Mouse (Mus musculus) left cerebral cortex, postnatal 4 days (tissue): ENCODE data around the gene Olfr690. TPM values are rescaled to one million over a fixed set of nuclear protein-coding genes. Genes with fewer than 3 reads are reported as not detected.
"Not testable (repeated sequence)": the region's sequence is repeated elsewhere in the genome, so short reads cannot be mapped to it uniquely, and the experiment has no call there.

Experiments
- DNase-seq: peaks from one replicate; pipeline ENCODE4 v3.0.0-alpha.2; 2022
- intact Hi-C: fragments of 180-260 bp; cut with DNase I; formaldehyde crosslinking; loops from one replicate; pipeline ENCODE4 v1.15.1; 2025
- total RNA-seq, 2 experiments: library from RNA; stranded (reverse); gene quantifications; 2 replicates each; pipeline ENCODE4 v1.2.3; 2021

The Olfr690 gene
- total RNA-seq, result under 1 TPM; 0.26 to 0.44 TPM

- DNase-seq, result no peak
- intact Hi-C loops, result no loop called here
Observed at GRCm38 (mm10) chr7:105334004-105334403, at the start of gene Olfr690. TSS of gene Olfr690 (minus strand) at chr7:105334104.

DNA sequence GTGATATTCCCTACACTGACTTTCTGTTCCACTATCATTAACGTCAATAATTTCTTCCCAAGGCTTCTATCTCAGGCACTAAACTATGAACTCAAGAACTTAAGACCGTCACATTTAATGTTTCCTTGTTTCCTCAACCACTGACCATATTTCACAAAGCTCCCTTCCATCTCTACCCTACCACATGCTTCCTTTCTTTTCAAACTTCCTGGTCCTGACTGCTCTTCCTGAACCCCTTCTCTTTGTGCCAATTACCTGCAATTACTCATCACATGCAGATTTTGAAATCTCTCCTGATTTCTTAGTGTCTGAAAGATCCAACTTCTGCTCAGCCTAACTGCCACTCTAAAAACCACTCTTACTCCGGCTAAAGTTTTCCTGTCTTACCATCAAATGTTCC, 46.4 kb upstream of the Olfr690 start:
- DNase-seq, result no peak

GRCm38 (mm10) chr7:105374866-105375265, 41.0 kb upstream of the Olfr690 start, which contains the start of gene Gm5901:
TSS of gene Gm5901 (plus strand) at chr7:105375038.
- no peak for DNase-seq
- intact Hi-C loops, result no loop called here

More for the DNA sequence above, 46.4 kb upstream of the Olfr690 start:
- intact Hi-C loops, result no loop called here

DNA sequence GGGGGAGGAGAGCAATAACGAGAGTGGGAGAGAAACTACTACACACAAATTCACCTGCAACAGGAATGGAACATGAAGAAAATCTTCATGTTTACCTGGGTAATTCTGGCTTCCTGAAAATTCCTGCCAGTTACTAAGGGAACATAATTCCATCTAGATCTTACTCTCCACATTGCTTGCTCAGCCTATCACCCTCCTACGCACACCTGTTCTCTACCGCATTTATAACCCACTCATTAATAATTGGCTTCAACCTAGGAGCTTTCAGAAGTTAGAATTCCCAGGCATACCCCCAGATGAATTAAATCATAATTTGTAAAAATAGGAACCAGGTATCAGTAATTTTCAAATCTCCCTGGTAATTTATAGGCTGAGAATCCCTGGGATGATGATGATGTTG, 40.1 kb upstream of the Olfr690 start:
- DNase-seq, result no peak
- intact Hi-C loops, result no loop called here

DNA sequence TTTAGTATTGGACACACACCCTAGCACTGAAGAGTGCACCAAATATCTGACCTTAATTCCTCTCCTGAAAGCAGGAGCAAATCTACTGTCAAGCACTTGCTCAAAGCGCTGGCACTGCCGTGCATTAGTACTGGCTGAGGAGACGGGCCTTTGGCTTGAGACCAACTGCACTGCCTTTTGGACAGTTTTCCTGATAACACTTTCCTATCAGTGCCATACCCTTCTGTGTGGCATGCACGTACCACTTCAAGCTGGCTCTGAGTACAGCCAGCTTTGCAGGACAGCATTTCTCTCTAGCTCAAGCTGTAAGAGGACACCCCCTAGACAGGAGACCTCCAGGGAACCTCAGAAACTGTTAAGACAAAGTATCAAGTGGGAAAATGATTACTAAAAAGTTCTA, 39.6 kb upstream of the Olfr690 start:
- intact Hi-C loops, result no loop called here
- no peak for DNase-seq

DNA sequence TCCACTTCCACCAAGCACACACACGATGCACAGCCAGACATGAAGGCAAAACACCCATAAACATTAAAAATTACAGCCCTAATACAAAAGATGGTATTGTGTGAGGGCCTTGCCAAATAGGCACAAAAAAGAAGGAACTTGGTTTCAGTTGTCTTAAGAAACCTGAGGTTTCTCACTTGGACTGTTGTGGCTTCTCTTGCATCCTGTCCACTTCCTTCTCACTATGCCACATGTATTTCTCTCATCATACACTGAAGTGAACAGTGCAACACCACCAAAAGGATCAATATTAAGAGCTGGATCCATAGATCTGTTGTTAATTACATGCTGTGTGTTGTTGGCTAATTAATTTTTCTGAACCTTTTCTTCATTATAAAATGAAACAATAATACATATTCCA, 39.0 kb upstream of the Olfr690 start:
- intact Hi-C loops, result no loop called here
- DNase-seq, result no peak

GRCm38 (mm10) chr7:105368521-105368920, 34.6 kb upstream of the Olfr690 start:
- no peak for DNase-seq
- intact Hi-C loops, result no loop called here

- DNase-seq, result no peak
- intact Hi-C loops, result no loop called here
Observed at GRCm38 (mm10) chr7:105367930-105368329, 34.0 kb upstream of the Olfr690 start, which contains the start of gene Olfr692. TSS of gene Olfr692 (plus strand) at chr7:105368230.

GRCm38 (mm10) chr7:105367268-105367667, 33.4 kb upstream of the Olfr690 start:
- intact Hi-C loops, result no loop called here
- DNase-seq, result no peak

DNA sequence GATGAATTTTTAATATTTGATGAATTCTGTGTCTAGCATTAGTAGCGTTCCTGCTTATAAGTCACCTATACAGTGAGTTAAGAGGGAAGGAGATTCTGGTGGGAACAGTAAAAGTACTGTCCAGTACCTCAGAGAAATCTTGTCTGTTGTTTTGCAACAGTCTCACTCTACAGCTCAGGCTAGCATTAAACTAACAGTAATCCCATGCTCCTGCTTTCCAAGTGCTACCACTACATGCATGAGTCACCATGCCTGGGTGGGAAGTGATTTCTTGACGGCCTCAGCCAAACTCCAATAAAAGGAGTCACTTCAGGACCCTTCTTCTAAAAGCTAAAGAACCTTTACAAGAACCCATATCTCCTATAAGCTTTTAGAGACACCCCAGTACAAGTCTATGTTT, 27.8 kb upstream of the Olfr690 start:
- DNase-seq, result no peak
- intact Hi-C loops, result no loop called here

DNA sequence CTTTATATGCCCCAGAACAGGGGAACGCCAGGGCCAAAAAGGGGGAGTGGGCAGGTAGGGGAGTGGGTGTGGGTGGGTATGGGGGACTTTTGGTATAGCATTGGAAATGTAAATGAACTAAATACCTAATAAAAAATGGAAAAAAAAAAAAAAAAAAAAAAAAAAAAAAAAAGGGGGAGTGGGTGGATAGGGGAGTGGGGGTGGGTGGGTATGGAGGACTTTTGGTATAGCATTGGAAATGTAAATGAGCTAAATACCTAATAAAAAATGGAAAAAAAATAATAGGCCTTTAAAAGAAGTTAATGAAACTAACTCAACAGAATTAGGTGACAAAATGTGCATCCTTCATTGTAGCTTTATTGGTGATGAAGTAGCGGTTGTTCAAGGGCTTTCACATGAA, 22.6 kb upstream of the Olfr690 start:
- DNase-seq, intact Hi-C loops: not testable (repeated sequence)

- DNase-seq, intact Hi-C loops: not testable (repeated sequence)
Observed at GRCm38 (mm10) chr7:105356064-105356463, 22.2 kb upstream of the Olfr690 start.

- intact Hi-C loops, result no loop called here
- no peak for DNase-seq
Observed at GRCm38 (mm10) chr7:105342752-105343151, 8.8 kb upstream of the Olfr690 start.

- intact Hi-C loops, result no loop called here
- no peak for DNase-seq
Observed at GRCm38 (mm10) chr7:105342170-105342569, 8.3 kb upstream of the Olfr690 start, which contains the start of gene Olfr691. TSS of gene Olfr691 (minus strand) at chr7:105342270.

- no peak for DNase-seq
- intact Hi-C loops, result no loop called here
Observed at GRCm38 (mm10) chr7:105325302-105325701, 8.6 kb downstream of the Olfr690 start.

DNA sequence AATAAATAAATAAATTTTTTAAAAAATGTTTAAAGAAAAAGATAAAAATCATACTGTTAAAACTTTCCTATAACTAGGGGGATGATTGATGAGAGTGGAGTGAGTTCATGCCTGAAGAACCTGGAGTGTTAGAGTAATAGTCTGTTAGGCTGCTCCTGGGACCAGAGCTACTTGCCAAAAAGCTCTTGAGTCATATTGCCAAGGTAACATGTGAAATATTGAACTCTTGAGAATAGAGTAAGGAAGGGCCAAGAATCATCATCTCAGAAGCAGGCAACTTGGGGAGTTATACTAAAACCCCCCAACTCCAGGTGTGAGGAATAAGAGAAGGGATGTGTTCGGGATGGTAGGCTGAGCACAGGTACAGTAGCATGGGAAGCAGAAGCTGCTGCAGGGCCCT, 23.0 kb downstream of the Olfr690 start, which contains the start of gene Olfr689:
Gene Olfr689 (plus strand): TSS at position 301 of the 400 bp plus-strand sequence.
- DNase-seq, result no peak
- intact Hi-C loops, result no loop called here

DNA sequence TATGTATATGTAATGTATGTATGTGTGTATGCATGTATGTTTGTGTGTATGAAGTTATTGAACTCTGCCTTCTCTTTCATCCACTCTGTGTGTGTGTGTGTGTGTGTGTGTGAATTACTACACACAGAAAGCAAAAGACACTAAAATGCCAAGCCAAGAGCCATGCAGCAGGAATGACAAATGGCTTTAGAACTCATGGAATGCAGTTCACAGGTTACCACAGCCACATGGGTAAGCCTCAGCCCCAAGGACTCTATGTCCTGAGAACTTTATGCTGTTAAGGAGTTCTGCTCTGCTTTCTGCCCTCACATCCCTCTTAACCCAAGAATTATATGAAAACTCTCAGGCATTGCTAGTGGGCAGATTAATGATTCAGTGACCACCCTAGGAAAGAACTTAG, 43.9 kb downstream of the Olfr690 start:
- DNase-seq, result no peak
- intact Hi-C loops, result no loop called here

DNA sequence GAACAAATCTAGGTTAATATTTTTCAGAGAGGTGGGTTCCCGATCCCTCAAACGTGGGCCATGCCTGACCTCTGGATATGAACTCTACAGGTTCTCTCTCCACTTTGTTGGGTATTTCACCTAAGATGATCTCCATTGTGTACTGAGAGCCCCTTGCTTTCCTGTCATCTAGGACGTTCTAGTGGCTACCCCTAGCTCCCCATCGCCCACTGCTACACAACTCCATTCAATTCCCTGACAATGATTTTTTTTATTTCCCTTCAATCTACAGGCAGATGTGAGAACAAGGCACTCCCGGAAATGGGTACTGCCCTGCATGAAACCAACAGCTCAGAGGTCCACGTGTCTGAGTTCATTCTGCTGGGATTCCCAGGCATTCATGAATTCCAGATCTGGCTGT, 46.1 kb downstream of the Olfr690 start, which contains the start of gene Olfr688:
Gene Olfr688 (plus strand): TSS at position 301 of the 400 bp plus-strand sequence.
- intact Hi-C loops, result no loop called here
- DNase-seq, result no peak

Other genes with a start within 250 kb of the Olfr690 start
- not detected for gene Olfr680-ps1, start 241.3 kb downstream of the Olfr690 start, total RNA-seq
- gene Olfr681, start 217.3 kb downstream of the Olfr690 start, total RNA-seq, result not detected
- not detected for gene Olfr683, start 187.1 kb downstream of the Olfr690 start, total RNA-seq
- not detected for gene Olfr684, start 170.5 kb downstream of the Olfr690 start, total RNA-seq
- gene Olfr685, start 148.1 kb downstream of the Olfr690 start, total RNA-seq, result not detected
- not detected for gene Olfr686, start 126.6 kb downstream of the Olfr690 start, total RNA-seq
- not detected for gene Olfr688, start 46.0 kb downstream of the Olfr690 start, total RNA-seq
- gene Olfr689, start 22.9 kb downstream of the Olfr690 start, total RNA-seq, result not detected
- gene Olfr691, start 8.2 kb upstream of the Olfr690 start, total RNA-seq, result under 1 TPM; 0.34 to 0.38 TPM
- not detected for gene Olfr692, start 34.1 kb upstream of the Olfr690 start, total RNA-seq
- not detected for gene Gm5901, start 40.9 kb upstream of the Olfr690 start, total RNA-seq
- gene Fam160a2, start 66.0 kb upstream of the Olfr690 start, total RNA-seq, result 10 to 100 TPM; 49.9 to 56.6 TPM
- gene Cnga4, start 70.5 kb upstream of the Olfr690 start, total RNA-seq, result under 1 TPM; 0.14 to 0.32 TPM
- gene Cckbr, start 91.6 kb upstream of the Olfr690 start, total RNA-seq, result 1 to 10 TPM; 4.2 to 6.1 TPM
- 10 to 100 TPM; 11.7 to 13.8 TPM for gene Cavin3, start 148.2 kb upstream of the Olfr690 start, total RNA-seq
- 10 to 100 TPM; 59.3 to 65.7 TPM for gene Smpd1, start 220.3 kb upstream of the Olfr690 start, total RNA-seq
- 100 to 1,000 TPM; 327 to 331 TPM for gene Apbb1, start 247.5 kb upstream of the Olfr690 start, total RNA-seq